Mouse (Mus musculus) kidney, embryonic 16.5 days (tissue): Measurements from ENCODE around the gene Atp2b2. TPM values are rescaled to one million over a fixed set of nuclear protein-coding genes. Genes with fewer than 3 reads are reported as not detected.

Source experiments
- ATAC-seq: fragments of 200-750 bp; cut with Nextera tagmentation; 2 replicates; pipeline ENCODE4 v1.8.0; 2017; ENCODE audit warnings: moderate TSS enrichment; ENCODE audit not compliant: low FRiP score, low TSS enrichment
- H3K27ac ChIP-seq: fragments of 300-500 bp; sonication (generic); 2 replicates; pipeline ENCODE4 v1.5.1; 2014; ENCODE audit warnings: low read length
- H3K27me3 ChIP-seq: fragments of 300-500 bp; sonication (generic); 2 replicates; pipeline ENCODE4 v1.6.1; 2014; ENCODE audit warnings: low read length, control low read depth, mixed read lengths; ENCODE audit not compliant: insufficient read depth
- H3K36me3 ChIP-seq: fragments of 300-500 bp; sonication (generic); 2 replicates; pipeline ENCODE4 v1.6.1; 2014; ENCODE audit warnings: low read length, control low read depth, mixed read lengths; ENCODE audit not compliant: insufficient read depth
- H3K4me1 ChIP-seq: fragments of 300-500 bp; sonication (generic); 2 replicates; pipeline ENCODE4 v1.6.1; 2014; ENCODE audit warnings: low read length, control low read depth, mixed read lengths; ENCODE audit not compliant: insufficient read depth
- H3K4me2 ChIP-seq: fragments of 300-500 bp; sonication (generic); replicated peaks from 2 replicates; pipeline ENCODE4 v1.6.1; 2014; ENCODE audit warnings: low read depth, low read length
- H3K4me3 ChIP-seq: fragments of 300-500 bp; sonication (generic); 2 replicates; pipeline ENCODE4 v1.5.1; 2014; ENCODE audit warnings: mild to moderate bottlenecking, low read length
- H3K9ac ChIP-seq: fragments of 300-500 bp; sonication (generic); replicated peaks from 2 replicates; pipeline ENCODE4 v1.6.1; 2014; ENCODE audit warnings: low read length
- H3K9me3 ChIP-seq: fragments of 300-500 bp; sonication (generic); 2 replicates; pipeline ENCODE4 v1.6.1; 2016; ENCODE audit warnings: low read length, control low read depth
- WGBS: fragments of 180-500 bp; shearing (Covaris S2); extraction: QIAGEN DNeasy Blood & Tissue Kit; methylation state at CpG from one replicate; pipeline ENCODE4 v1.1.7; 2014; 5-methylcytosine and 5-hydroxymethylcytosine counted together
- polyA plus RNA-seq: library from polyadenylated mRNA; unstranded; fragments of >200 nt; fragmentation: Nextera tagmentation; extraction: Ambion mirVana; gene quantifications from 2 replicates; pipeline ENCODE4 v1.2.1, GENCODE M21; 2015

The Atp2b2 gene
- polyA plus RNA-seq, 1 experiment from 2014 or later: 0.09 TPM

DNA sequence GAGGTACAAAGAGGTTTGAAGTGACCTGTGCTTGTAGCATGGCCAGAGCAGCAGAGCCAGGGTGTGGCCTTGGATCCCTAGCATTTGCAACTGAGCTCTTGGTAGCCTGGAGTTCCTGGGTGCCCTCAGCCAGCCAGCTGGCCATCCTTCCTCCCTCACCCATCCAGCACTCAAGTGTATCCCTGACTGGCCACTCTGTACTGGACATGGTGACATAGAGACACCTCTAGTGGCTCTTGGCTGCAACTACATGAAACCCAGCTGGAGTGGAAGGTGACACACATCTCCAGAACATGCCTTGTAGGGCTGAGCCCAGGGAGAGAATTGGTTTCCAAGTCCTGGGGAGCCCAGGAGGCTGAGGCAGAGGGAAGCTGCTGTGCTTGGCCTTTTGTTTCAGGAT, 134.3 kb downstream of the Atp2b2 start:
- H3K36me3 ChIP-seq: no peaks in the 10 kb centered on the region
- no peak overlapping the region for H3K9ac ChIP-seq
- H3K4me3 ChIP-seq: no peak overlapping the region
- H3K9me3 ChIP-seq: no peaks in the 10 kb centered on the region
- no peak overlapping the region for H3K4me2 ChIP-seq
- H3K27me3 ChIP-seq: no peaks in the 10 kb centered on the region
- no peak for ATAC-seq
- H3K27ac ChIP-seq: no peak overlapping the region
- H3K4me1 ChIP-seq: no peaks in the 10 kb centered on the region

- 41% methylated on average over 5 of the region's 5 CpGs for WGBS
- no peak overlapping the region for H3K4me2 ChIP-seq
- H3K36me3 ChIP-seq: no peaks in the 10 kb centered on the region
- no peaks in the 10 kb centered on the region for H3K27me3 ChIP-seq
- ATAC-seq: no peak
- H3K4me1 ChIP-seq: no peaks in the 10 kb centered on the region
- no peak overlapping the region for H3K4me3 ChIP-seq
- H3K27ac ChIP-seq: no peak overlapping the region
- H3K9ac ChIP-seq: no peak overlapping the region
- no peaks in the 10 kb centered on the region for H3K9me3 ChIP-seq
Observed at GRCm38 (mm10) chr6:113904406-113904805, 138.0 kb downstream of the Atp2b2 start.

GRCm38 (mm10) chr6:113896023-113896422, 146.4 kb downstream of the Atp2b2 start:
- H3K4me1 ChIP-seq: no peaks in the 10 kb centered on the region
- ATAC-seq: no peak
- H3K36me3 ChIP-seq: no peaks in the 10 kb centered on the region
- H3K9ac ChIP-seq: no peak overlapping the region
- H3K9me3 ChIP-seq: no peaks in the 10 kb centered on the region
- peaks cover 14% of the 10 kb centered on the region for H3K27me3 ChIP-seq
- no peak overlapping the region for H3K27ac ChIP-seq
- WGBS: 91% methylated on average over 4 of the region's 4 CpGs
- H3K4me3 ChIP-seq: no peak overlapping the region
- H3K4me2 ChIP-seq: no peak overlapping the region

DNA sequence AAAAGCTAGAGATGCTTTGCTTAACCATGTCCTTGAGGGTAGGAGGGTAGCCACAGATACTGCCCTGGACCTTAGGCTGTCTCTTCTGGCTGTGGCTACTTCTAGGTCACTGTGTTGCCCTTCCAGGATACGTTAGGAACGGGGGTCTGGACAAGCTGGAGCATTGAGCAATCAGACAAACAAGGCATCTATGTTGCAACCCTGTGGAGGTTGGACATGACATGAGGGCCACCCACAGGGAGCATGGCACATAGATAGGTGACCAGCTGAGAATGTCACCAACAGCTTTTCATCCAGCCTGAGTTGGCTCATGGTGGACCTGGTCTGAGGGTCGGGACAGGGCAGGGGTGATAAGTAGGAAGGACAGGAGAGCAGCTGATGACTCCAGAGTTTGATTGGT, 148.4 kb downstream of the Atp2b2 start:
- Histone ChIP-seq H3K4me1 (no peaks in the 10 kb centered on the region), H3K9ac (no peak overlapping the region), H3K9me3 (no peaks in the 10 kb centered on the region), H3K27ac (no peak overlapping the region), H3K27me3 (peaks cover 32% of the 10 kb centered on the region), H3K36me3 (no peaks in the 10 kb centered on the region), H3K4me3 (no peak overlapping the region), H3K4me2 (no peak overlapping the region)
- no peak for ATAC-seq
- 76% methylated on average over 3 of the region's 3 CpGs for WGBS

GRCm38 (mm10) chr6:113892091-113892674, 150.2 kb downstream of the Atp2b2 start:
- ATAC-seq: no peak
- Histone ChIP-seq H3K36me3 (no peaks in the 10 kb centered on the region), H3K27ac (no peak overlapping the region), H3K9me3 (no peaks in the 10 kb centered on the region), H3K4me2 (no peak overlapping the region), H3K4me3 (no peak overlapping the region), H3K9ac (no peak overlapping the region), H3K4me1 (no peaks in the 10 kb centered on the region), H3K27me3 (peaks cover 32% of the 10 kb centered on the region)
- 59% methylated on average over 13 of the region's 13 CpGs for WGBS

- WGBS: 1% methylated on average over 32 of the region's 49 CpGs
- ATAC-seq: peak; percentile 53; the same call in 1 of the 2 replicates
- H3K27me3 ChIP-seq: peaks cover 32% of the 10 kb centered on the region
Observed at GRCm38 (mm10) chr6:113891225-113891967, 151.0 kb downstream of the Atp2b2 start.

GRCm38 (mm10) chr6:113890858-113891213, 151.6 kb downstream of the Atp2b2 start:
- WGBS: 0% methylated on average over 10 of the region's 10 CpGs
- H3K4me1 ChIP-seq: no peaks in the 10 kb centered on the region
- H3K27ac ChIP-seq: no peak overlapping the region
- H3K9me3 ChIP-seq: no peaks in the 10 kb centered on the region
- H3K4me3 ChIP-seq: peak overlapping the region; percentile 41
- H3K36me3 ChIP-seq: no peaks in the 10 kb centered on the region
- 0 out of 2 replicates have a peak, but pooled peaks have one; percentile 31 for ATAC-seq
- H3K27me3 ChIP-seq: peaks cover 32% of the 10 kb centered on the region
- H3K4me2 ChIP-seq: peak overlapping the region; percentile 61
- H3K9ac ChIP-seq: no peak overlapping the region

More at GRCm38 (mm10) chr6:113891225-113891967, 151.0 kb downstream of the Atp2b2 start:
- H3K9me3 ChIP-seq: no peaks in the 10 kb centered on the region
- H3K4me3 ChIP-seq: peak overlapping the region; percentile 41
- H3K27ac ChIP-seq: no peak overlapping the region
- H3K4me2 ChIP-seq: peak overlapping the region; percentile 61
- H3K36me3 ChIP-seq: no peaks in the 10 kb centered on the region
- no peaks in the 10 kb centered on the region for H3K4me1 ChIP-seq
- no peak overlapping the region; the same call in 1 of the 2 replicates for H3K9ac ChIP-seq

GRCm38 (mm10) chr6:113890023-113890857, 152.2 kb downstream of the Atp2b2 start:
- WGBS: 11% methylated on average over 16 of the region's 16 CpGs
- Histone ChIP-seq H3K4me2 (peak overlapping the region; percentile 61; the same call in 1 of the 2 replicates), H3K27me3 (peaks cover 32% of the 10 kb centered on the region), H3K9ac (no peak overlapping the region), H3K36me3 (no peaks in the 10 kb centered on the region), H3K27ac (no peak overlapping the region), H3K4me1 (no peaks in the 10 kb centered on the region), H3K9me3 (no peaks in the 10 kb centered on the region), H3K4me3 (peak overlapping the region; percentile 41; the same call in 1 of the 2 replicates)
- no peak for ATAC-seq

DNA sequence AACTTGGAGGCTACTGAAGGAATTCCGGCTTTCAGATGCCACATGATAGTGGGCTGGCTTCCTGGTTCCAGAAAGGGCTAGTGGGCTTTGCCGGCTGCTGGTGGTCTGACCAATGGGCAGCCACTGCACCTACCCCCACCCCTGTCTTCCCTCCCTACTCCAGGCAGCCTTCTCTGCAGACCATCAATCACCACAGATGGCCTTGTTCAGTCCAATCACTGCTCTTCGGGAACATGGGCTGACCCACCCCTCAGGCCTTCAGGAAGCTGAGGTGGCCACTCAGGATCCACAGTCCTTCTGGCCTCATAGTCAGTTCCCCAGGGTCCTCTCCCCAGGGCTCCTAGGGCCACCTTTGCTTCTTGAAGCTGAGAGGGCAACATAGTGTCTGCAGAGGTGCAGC, 153.2 kb downstream of the Atp2b2 start:
- no peak overlapping the region for H3K27ac ChIP-seq
- H3K27me3 ChIP-seq: peaks cover 32% of the 10 kb centered on the region
- no peaks in the 10 kb centered on the region for H3K9me3 ChIP-seq
- 32% methylated on average over 3 of the region's 3 CpGs for WGBS
- H3K4me2 ChIP-seq: no peak overlapping the region
- ATAC-seq: no peak
- no peak overlapping the region for H3K4me3 ChIP-seq
- no peaks in the 10 kb centered on the region for H3K36me3 ChIP-seq
- no peak overlapping the region for H3K9ac ChIP-seq
- no peaks in the 10 kb centered on the region for H3K4me1 ChIP-seq
